Mouse (Mus musculus) heart, postnatal 4 days (tissue): Measurements from ENCODE around the gene Cyb561a3. TPM values are rescaled to one million over a fixed set of nuclear protein-coding genes. Genes with fewer than 3 reads are reported as not detected.

Experiments
- total RNA-seq, 2 experiments: library from RNA; stranded (reverse); gene quantifications; 2 replicates each; pipeline ENCODE4 v1.2.3; 2021

Cyb561a3 gene
- total RNA-seq, 2 experiments from 2014 or later: 8.1 to 11.3 TPM

Other genes starting within 250 kb of the Cyb561a3 start
- 10 to 100 TPM; 40.8 to 44.7 TPM for gene Syt7, start 188.1 kb upstream of the Cyb561a3 start, total RNA-seq
- gene Lrrc10b, start 119.7 kb upstream of the Cyb561a3 start, total RNA-seq: 1 to 10 TPM; 3.3 to 4.7 TPM
- gene Ppp1r32, start 94.2 kb upstream of the Cyb561a3 start, total RNA-seq: under 1 TPM; 0.52 to 0.77 TPM
- 10 to 100 TPM; 50.0 to 52.9 TPM for gene Cpsf7, start 51.9 kb upstream of the Cyb561a3 start, total RNA-seq
- gene Sdhaf2, start 51.0 kb upstream of the Cyb561a3 start, total RNA-seq: 10 to 100 TPM; 54.2 to 56.5 TPM
- 1 to 10 TPM; 5.8 to 6.2 TPM for gene Tmem216, start 20.9 kb upstream of the Cyb561a3 start, total RNA-seq
- 1 to 10 TPM; 6.1 to 7.7 TPM for gene Tmem138, start 190 bp downstream of the Cyb561a3 start, total RNA-seq
- gene Ddb1, start 28.2 kb downstream of the Cyb561a3 start, total RNA-seq: 100 to 1,000 TPM; 269 to 282 TPM
- gene Tkfc, start 28.5 kb downstream of the Cyb561a3 start, total RNA-seq: 10 to 100 TPM; 13.3 to 13.6 TPM
- under 1 TPM; 0.38 to 0.47 TPM for gene Vwce, start 57.0 kb downstream of the Cyb561a3 start, total RNA-seq
- not detected for gene Pga5, start 100.9 kb downstream of the Cyb561a3 start, total RNA-seq
- gene Vps37c, start 111.6 kb downstream of the Cyb561a3 start, total RNA-seq: 10 to 100 TPM; 26.1 to 27.9 TPM
- under 1 TPM; 0.34 to 0.95 TPM for gene Cd5, start 161.8 kb downstream of the Cyb561a3 start, total RNA-seq